Mouse (Mus musculus): ENCODE results near the gene Cbx7.

Gene Cbx7

GRCm38 (mm10) chr15:80000694-80001093, 29.8 kb upstream of the Cbx7 start:
- DNase-seq (ENCODE audit: low spot score) = no peak

- peak; percentile 6 for DNase-seq (ENCODE audit: low spot score)
Observed at GRCm38 (mm10) chr15:79997988-79998387, 27.1 kb upstream of the Cbx7 start.

GRCm38 (mm10) chr15:79996781-79997180, 25.9 kb upstream of the Cbx7 start:
- no peak for DNase-seq (ENCODE audit: low spot score)

- no peak for DNase-seq (ENCODE audit: low spot score)
Observed at GRCm38 (mm10) chr15:79995552-79995951, 24.6 kb upstream of the Cbx7 start.

GRCm38 (mm10) chr15:79994566-79994965, 23.6 kb upstream of the Cbx7 start:
- DNase-seq (ENCODE audit: low spot score) = no peak

- DNase-seq (ENCODE audit: low spot score) = no peak
Observed at GRCm38 (mm10) chr15:79986182-79986581, 15.3 kb upstream of the Cbx7 start.

GRCm38 (mm10) chr15:79985471-79985870, 14.6 kb upstream of the Cbx7 start:
- DNase-seq (ENCODE audit: low spot score) = no peak

GRCm38 (mm10) chr15:79984152-79984551, 13.2 kb upstream of the Cbx7 start:
- no peak for DNase-seq (ENCODE audit: low spot score)

- DNase-seq (ENCODE audit: low spot score) = no peak
Observed at GRCm38 (mm10) chr15:79980716-79981115, 9.8 kb upstream of the Cbx7 start.

- no peak for DNase-seq (ENCODE audit: low spot score)
Observed at GRCm38 (mm10) chr15:79972186-79972585, 1.3 kb upstream of the Cbx7 start.

GRCm38 (mm10) chr15:79970491-79970890, 428 bp downstream of the Cbx7 start:
- no peak for DNase-seq (ENCODE audit: low spot score)

GRCm38 (mm10) chr15:79967346-79967745, 3.6 kb downstream of the Cbx7 start:
- DNase-seq (ENCODE audit: low spot score) = no peak

- no peak for DNase-seq (ENCODE audit: low spot score)
Observed at GRCm38 (mm10) chr15:79964376-79964775, 6.5 kb downstream of the Cbx7 start.

GRCm38 (mm10) chr15:79962661-79963060, 8.3 kb downstream of the Cbx7 start:
- no peak for DNase-seq (ENCODE audit: low spot score)

GRCm38 (mm10) chr15:79961366-79961921, 9.5 kb downstream of the Cbx7 start:
- no peak for DNase-seq (ENCODE audit: low spot score)

GRCm38 (mm10) chr15:79958418-79958817, 12.5 kb downstream of the Cbx7 start:
- no peak for DNase-seq (ENCODE audit: low spot score)

GRCm38 (mm10) chr15:79956559-79956958, 14.4 kb downstream of the Cbx7 start:
- DNase-seq (ENCODE audit: low spot score) = no peak

- DNase-seq (ENCODE audit: low spot score) = no peak
Observed at GRCm38 (mm10) chr15:79953470-79953869, 17.4 kb downstream of the Cbx7 start.

GRCm38 (mm10) chr15:79952504-79953231, 18.3 kb downstream of the Cbx7 start:
- no peak for DNase-seq (ENCODE audit: low spot score)

GRCm38 (mm10) chr15:79951730-79952503, 19.0 kb downstream of the Cbx7 start:
- no peak for DNase-seq (ENCODE audit: low spot score)

GRCm38 (mm10) chr15:79951226-79951625, 19.7 kb downstream of the Cbx7 start:
- DNase-seq (ENCODE audit: low spot score) = no peak

GRCm38 (mm10) chr15:79950250-79951025, 20.5 kb downstream of the Cbx7 start:
- no peak for DNase-seq (ENCODE audit: low spot score)

Data from adipocyte (in vitro differentiated cells).